Mouse (Mus musculus) heart, postnatal 25 days (tissue): ENCODE measurements around the gene Slc52a3. TPM values are rescaled to one million over a fixed set of nuclear protein-coding genes. Genes with fewer than 3 reads are reported as not detected.

Experiments used
- DNase-seq: peaks from one replicate; pipeline ENCODE4 v3.0.0; 2022; ENCODE audit warnings: low spot score
- intact Hi-C: fragments of 180-260 bp; cut with DNase I; formaldehyde crosslinking; loops from one replicate; pipeline ENCODE4 v1.15.1; 2025
- total RNA-seq, 2 experiments: library from RNA; stranded (reverse); gene quantifications; 2 replicates each; pipeline ENCODE4 v1.2.3; 2021

The Slc52a3 gene
- 1 to 10 TPM; 1.8 to 1.9 TPM for total RNA-seq

GRCm38 (mm10) chr2:151996229-151997189, at the start of gene Slc52a3:
Slc52a3 (plus strand) TSS chr2:151996511.
- intact Hi-C loops: no loop called here
- peak; percentile 70 for DNase-seq

- DNase-seq: no peak
- intact Hi-C loops: no loop called here
Observed at GRCm38 (mm10) chr2:151947617-151948016, 48.7 kb upstream of the Slc52a3 start.

- DNase-seq: no peak
- intact Hi-C loops: no loop called here
Observed at GRCm38 (mm10) chr2:151948311-151948710, 48.0 kb upstream of the Slc52a3 start.

- DNase-seq: no peak
- intact Hi-C loops: no loop called here
Observed at GRCm38 (mm10) chr2:151949082-151949774, 47.1 kb upstream of the Slc52a3 start.

- intact Hi-C loops: no loop called here
Observed at GRCm38 (mm10) chr2:151953665-151954064, 42.6 kb upstream of the Slc52a3 start.

GRCm38 (mm10) chr2:151956500-151957137, 39.7 kb upstream of the Slc52a3 start:
- intact Hi-C loops: no loop called here
- no peak for DNase-seq

More at GRCm38 (mm10) chr2:151953665-151954064, 42.6 kb upstream of the Slc52a3 start:
- no peak for DNase-seq

- intact Hi-C loops: no loop called here
- DNase-seq: no peak
Observed at GRCm38 (mm10) chr2:151959274-151959673, 37.0 kb upstream of the Slc52a3 start.

- no peak for DNase-seq
- intact Hi-C loops: no loop called here
Observed at GRCm38 (mm10) chr2:151961284-151962196, 34.8 kb upstream of the Slc52a3 start.

GRCm38 (mm10) chr2:151962474-151962873, 33.8 kb upstream of the Slc52a3 start:
- intact Hi-C loops: no loop called here
- DNase-seq: no peak

GRCm38 (mm10) chr2:151963319-151963718, 33.0 kb upstream of the Slc52a3 start:
- DNase-seq: no peak

GRCm38 (mm10) chr2:151964052-151964451, 32.3 kb upstream of the Slc52a3 start:
- no peak for DNase-seq
- intact Hi-C loops: no loop called here

More at GRCm38 (mm10) chr2:151963319-151963718, 33.0 kb upstream of the Slc52a3 start:
- intact Hi-C loops: no loop called here

GRCm38 (mm10) chr2:151967176-151967750, 29.0 kb upstream of the Slc52a3 start:
- DNase-seq: no peak

GRCm38 (mm10) chr2:151967792-151968191, 28.5 kb upstream of the Slc52a3 start:
- DNase-seq: no peak
- intact Hi-C loops: no loop called here

More at GRCm38 (mm10) chr2:151967176-151967750, 29.0 kb upstream of the Slc52a3 start:
- intact Hi-C loops: no loop called here

- no peak for DNase-seq
Observed at GRCm38 (mm10) chr2:151968451-151968850, 27.9 kb upstream of the Slc52a3 start.

GRCm38 (mm10) chr2:151968986-151969385, 27.3 kb upstream of the Slc52a3 start:
- intact Hi-C loops: no loop called here
- no peak for DNase-seq

More at GRCm38 (mm10) chr2:151968451-151968850, 27.9 kb upstream of the Slc52a3 start:
- intact Hi-C loops: no loop called here

GRCm38 (mm10) chr2:151969396-151969795, 26.9 kb upstream of the Slc52a3 start:
- intact Hi-C loops: no loop called here
- DNase-seq: no peak

- intact Hi-C loops: loop anchor here (10.0 kb wide), 1 partner anchor 226 kb away; the partner anchor contains the start of gene Psmf1
- peak; percentile 80 for DNase-seq
Observed at GRCm38 (mm10) chr2:151970191-151971172, 25.8 kb upstream of the Slc52a3 start.
